In genomic region chr13:45872041-45872746, GRCm38 (mm10) we compare ENCODE assay signal across 8 mouse cellular contexts.
DNase-seq lines count a peak whose midpoint lies in the region; ATAC-seq lines count a peak whose summit lies in the region.

No protein-coding gene starts in this region.

- H3K4me2 ChIP-seq in intestine, embryonic 15.5 days (replicated peaks) = peak overlapping the region; percentile 17
- H3K4me2 ChIP-seq in stomach, embryonic 16.5 days (ENCODE audit: low read depth, low read length) = peak overlapping the region; percentile 35

- H3K9ac ChIP-seq in intestine, embryonic 15.5 days = no peak overlapping the region
- 0 out of 2 replicates have a peak overlapping the region, but pooled peaks have one; percentile 31 for H3K9ac ChIP-seq in stomach, embryonic 16.5 days (ENCODE audit: low read length)

- no peak overlapping the region; the same call in 1 of the 2 replicates for H3K27ac ChIP-seq in intestine, embryonic 15.5 days
- H3K27ac ChIP-seq in stomach, embryonic 16.5 days (ENCODE audit: low read length) = no peak overlapping the region; the same call in 1 of the 2 replicates

- H3K27me3 ChIP-seq in intestine, embryonic 15.5 days (replicated peaks) = no peaks in the 10 kb centered on the region
- H3K27me3 ChIP-seq in stomach, embryonic 16.5 days (ENCODE audit: control insufficient read depth, insufficient read depth, low read length) = no peaks in the 10 kb centered on the region

- no peak overlapping the region for H3K4me3 ChIP-seq in intestine, embryonic 15.5 days (replicated peaks)
- H3K4me3 ChIP-seq in stomach, embryonic 16.5 days (replicated peaks; ENCODE audit: low read length) = peak overlapping the region; percentile 2; the same call in 1 of the 2 replicates

- H3K36me3 ChIP-seq in intestine, embryonic 15.5 days = no peaks in the 10 kb centered on the region
- H3K36me3 ChIP-seq in stomach, embryonic 16.5 days (ENCODE audit: control insufficient read depth, insufficient read depth, low read length) = no peaks in the 10 kb centered on the region

- WGBS in intestine, embryonic 15.5 days = 67% methylated on average over 14 of the region's 14 CpGs
- 61% methylated on average over 14 of the region's 14 CpGs for WGBS in stomach, embryonic 16.5 days

- DNase-seq in kidney, adult 11 months = peak; percentile 26
- no peak for DNase-seq in kidney, postnatal 14 days
- DNase-seq in adrenal gland, postnatal 14 days = peak; percentile 58
- no peak for DNase-seq in layer of hippocampus, adult 18-20 months (ENCODE audit: low spot score in 2 of 2)
- no peak for DNase-seq in cerebellum, postnatal 36 days
- no peak for DNase-seq in frontal cortex, adult 2 months (ENCODE audit: extremely low spot score in 1 of 2, low spot score in 1 of 2)

- H3K4me1 ChIP-seq in intestine, embryonic 15.5 days (replicated peaks) = 0 out of 2 replicates have a peak, but pooled peaks cover 3% of the 10 kb centered on the region
- 0 out of 2 replicates have a peak, but pooled peaks cover 5% of the 10 kb centered on the region for H3K4me1 ChIP-seq in stomach, embryonic 16.5 days (ENCODE audit: control insufficient read depth, insufficient read depth, low read length)

- ATAC-seq in intestine, embryonic 15.5 days = no peak
- no peak for ATAC-seq in stomach, embryonic 16.5 days (ENCODE audit: insufficient read depth, low FRiP score)

- H3K9me3 ChIP-seq in intestine, embryonic 15.5 days = no peaks in the 10 kb centered on the region
- H3K9me3 ChIP-seq in stomach, embryonic 16.5 days (replicated peaks; ENCODE audit: control insufficient read depth, low read length) = no peaks in the 10 kb centered on the region

Comparison
In these comparisons a context has a peak if more than half of its experiments do, and no peak if none do; other contexts are left out.
1. DNase-seq: peak in kidney, adult 11 months (single experiment) and adrenal gland, postnatal 14 days (single experiment); none in kidney, postnatal 14 days (single experiment), layer of hippocampus, adult 18-20 months (0 of 2), cerebellum, postnatal 36 days (0 of 2) and frontal cortex, adult 2 months (0 of 2).